Mouse (Mus musculus) limb, embryonic 10.5 days (tissue): ENCODE results near the gene Hspb8. TPM values are rescaled to one million over a fixed set of nuclear protein-coding genes. Genes with fewer than 3 reads are reported as not detected.
A peak's percentile ranks its signal among the peaks of the same experiment; 100 is the strongest.

Experiments
- DNase-seq: peaks from one replicate; pipeline ENCODE4 v3.0.0-alpha.2; 2017; ENCODE audit warnings: low spot score
- H3K27ac ChIP-seq: fragments of 300-500 bp; sonication (generic); 2 replicates; pipeline ENCODE4 v1.5.1; 2016; ENCODE audit warnings: mild to moderate bottlenecking
- H3K27me3 ChIP-seq: fragments of 300-500 bp; sonication (generic); 2 replicates; pipeline ENCODE4 v1.6.1; 2016; ENCODE audit warnings: low read depth, mild to moderate bottlenecking; ENCODE audit not compliant: poor library complexity, severe bottlenecking
- H3K36me3 ChIP-seq: fragments of 300-500 bp; sonication (generic); 2 replicates; pipeline ENCODE4 v1.6.1; 2016; ENCODE audit warnings: mild to moderate bottlenecking, moderate library complexity
- H3K4me1 ChIP-seq: fragments of 300-500 bp; sonication (generic); 2 replicates; pipeline ENCODE4 v1.6.1; 2016
- H3K4me3 ChIP-seq: fragments of 300-500 bp; sonication (generic); 2 replicates; pipeline ENCODE4 v1.5.1; 2016; ENCODE audit warnings: mild to moderate bottlenecking, moderate library complexity
- H3K9me3 ChIP-seq: fragments of 300-500 bp; sonication (generic); replicated peaks from 2 replicates; pipeline ENCODE4 v1.6.1; 2016; ENCODE audit warnings: mild to moderate bottlenecking
- WGBS: fragments of 180-500 bp; shearing (Covaris S2); methylation state at CpG from one replicate; pipeline ENCODE4 v1.1.7; 2016; 5-methylcytosine and 5-hydroxymethylcytosine counted together
- polyA plus RNA-seq: library from polyadenylated mRNA; unstranded; fragments of >200 nt; fragmentation: Nextera tagmentation; extraction: Ambion mirVana; gene quantifications from 2 replicates; pipeline ENCODE4 v1.2.1, GENCODE M21; 2016

The Hspb8 gene
- 8.8 and 9.7 TPM in 2 replicates for polyA plus RNA-seq

GRCm38 (mm10) chr5:116422699-116423201 lies at the start of gene Hspb8:
TSS of gene Hspb8 (minus strand) at chr5:116422864.
- peak; percentile 75 for DNase-seq
- Histone ChIP-seq H3K9me3 (no peaks in the 10 kb centered on the region), H3K4me3 (peak within 1 kb of the TSS; percentile 53), H3K27ac (peak within 1 kb of the TSS; percentile 83), H3K4me1 (peaks cover 54% of the 10 kb centered on the region), H3K27me3 (peaks cover 6% of the 10 kb centered on the region; the same call in 1 of the 2 replicates), H3K36me3 (no peaks in the 10 kb centered on the region)
- 1% methylated on average over 20 of the region's 20 CpGs for WGBS

- Histone ChIP-seq H3K27ac (0 out of 2 replicates have a peak overlapping the region, but pooled peaks have one; percentile 27), H3K36me3 (no peaks in the 10 kb centered on the region), H3K4me3 (no peak overlapping the region), H3K9me3 (no peaks in the 10 kb centered on the region; the same call in 1 of the 2 replicates), H3K4me1 (peaks cover 25% of the 10 kb centered on the region), H3K27me3 (no peaks in the 10 kb centered on the region; the same call in 1 of the 2 replicates)
- DNase-seq, result peak; percentile 43
- 44% methylated on average over 11 of the region's 11 CpGs for WGBS
Measured at GRCm38 (mm10) chr5:116461354-116462042, 38.8 kb upstream of the Hspb8 start.

- peaks cover 25% of the 10 kb centered on the region for H3K4me1 ChIP-seq
- no peaks in the 10 kb centered on the region for H3K36me3 ChIP-seq
- H3K9me3 ChIP-seq, result no peaks in the 10 kb centered on the region
- no peak for DNase-seq
- no peak overlapping the region for H3K27ac ChIP-seq
- no peak overlapping the region for H3K4me3 ChIP-seq
- H3K27me3 ChIP-seq, result peaks cover under 1% of the 10 kb centered on the region
- 74% methylated on average over 2 of the region's 2 CpGs for WGBS
Measured at GRCm38 (mm10) chr5:116459970-116460369, 37.3 kb upstream of the Hspb8 start.

DNA sequence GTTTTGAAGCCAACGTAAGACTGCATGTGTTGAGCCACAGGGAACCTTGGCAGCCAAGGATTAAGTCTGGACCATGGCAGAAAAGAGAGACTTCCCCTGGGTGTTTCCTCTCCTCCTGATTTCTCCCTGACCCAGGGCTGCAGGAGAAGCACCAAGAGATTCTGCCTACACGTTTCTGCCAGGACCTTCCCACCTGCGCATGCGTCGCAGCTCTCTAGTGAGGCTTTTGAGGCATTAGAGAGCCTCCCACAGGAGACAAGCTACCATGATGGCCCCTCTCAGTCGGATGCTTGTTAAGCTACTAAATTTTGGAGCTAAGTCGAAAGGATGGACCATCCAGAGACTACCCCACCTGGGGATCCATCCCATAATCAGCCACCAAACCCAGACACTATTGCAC lies 35.1 kb upstream of the Hspb8 start:
- 87% methylated on average over 7 of the region's 7 CpGs for WGBS
- H3K9me3 ChIP-seq, result no peaks in the 10 kb centered on the region
- DNase-seq, result no peak
- no peak overlapping the region for H3K4me3 ChIP-seq
- H3K27ac ChIP-seq, result no peak overlapping the region
- H3K27me3 ChIP-seq, result peaks cover 7% of the 10 kb centered on the region
- no peaks in the 10 kb centered on the region for H3K36me3 ChIP-seq
- H3K4me1 ChIP-seq, result peaks cover 30% of the 10 kb centered on the region

DNA sequence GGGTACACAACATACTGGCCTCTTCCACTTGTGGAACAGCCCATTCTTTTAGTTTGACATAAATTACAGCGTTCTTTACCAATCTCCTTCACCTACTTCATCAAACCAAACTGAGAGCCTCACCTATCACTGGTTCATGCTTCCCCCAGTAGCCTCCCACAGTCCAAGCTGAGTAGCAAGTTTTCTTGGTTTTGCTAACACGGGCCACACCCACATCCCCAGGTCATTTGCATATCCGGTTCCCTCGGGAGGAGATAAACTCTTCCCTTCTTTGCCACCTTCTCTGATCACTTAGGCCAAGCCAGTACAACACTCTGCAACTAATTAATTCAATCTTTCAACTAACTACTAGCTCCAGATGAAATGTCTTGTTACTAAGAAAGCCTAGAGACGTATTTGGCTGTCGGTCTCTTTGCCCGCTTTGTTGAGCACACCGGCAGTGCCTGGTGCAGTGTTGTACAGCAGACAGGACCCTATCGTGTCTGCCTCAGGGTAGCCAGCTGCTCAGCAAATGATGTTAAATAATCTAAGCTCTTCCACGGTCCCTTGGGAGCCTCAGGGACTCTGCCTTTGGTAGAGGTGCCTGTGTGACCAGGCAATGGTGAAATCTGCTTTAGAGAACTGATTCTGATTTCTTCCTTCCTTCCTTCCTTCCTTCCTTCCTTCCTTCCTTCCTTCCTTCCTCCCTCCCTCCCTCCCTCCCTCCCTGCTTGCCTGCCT lies 34.3 kb upstream of the Hspb8 start:
- H3K36me3 ChIP-seq, result no peaks in the 10 kb centered on the region
- no peak overlapping the region for H3K27ac ChIP-seq
- WGBS, result 35% methylated on average over 10 of the region's 10 CpGs
- H3K4me3 ChIP-seq, result no peak overlapping the region; the same call in 1 of the 2 replicates
- DNase-seq, result no peak
- H3K27me3 ChIP-seq, result peaks cover 7% of the 10 kb centered on the region
- no peaks in the 10 kb centered on the region for H3K9me3 ChIP-seq
- peaks cover 26% of the 10 kb centered on the region for H3K4me1 ChIP-seq

- DNase-seq, result peak; percentile 76
- Histone ChIP-seq H3K27ac (no peak overlapping the region), H3K36me3 (no peaks in the 10 kb centered on the region), H3K4me3 (peak overlapping the region; percentile 43), H3K27me3 (peaks cover 20% of the 10 kb centered on the region), H3K9me3 (no peaks in the 10 kb centered on the region), H3K4me1 (peaks cover 20% of the 10 kb centered on the region)
- WGBS, result 7% methylated on average over 27 of the region's 27 CpGs
Measured at GRCm38 (mm10) chr5:116453401-116453851, 30.8 kb upstream of the Hspb8 start.

DNA sequence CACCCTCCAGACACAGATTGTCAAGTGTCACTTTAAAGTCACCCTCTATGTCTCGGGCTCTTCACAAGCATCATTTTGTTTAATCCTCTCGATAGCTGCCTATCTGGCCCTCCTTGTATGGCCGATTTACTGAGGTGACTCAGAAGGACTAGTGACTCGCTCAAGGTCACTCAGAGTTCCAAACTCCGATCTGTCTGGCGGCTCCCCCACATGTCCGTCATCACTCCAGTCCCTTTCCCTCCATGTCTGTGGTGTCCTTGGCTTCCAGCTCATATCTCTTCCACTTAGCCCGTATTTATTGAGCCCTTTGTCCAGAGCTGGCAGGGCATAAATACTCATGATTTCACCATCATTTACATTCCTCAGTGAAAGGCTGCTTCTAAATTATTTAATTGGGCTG lies 28.2 kb upstream of the Hspb8 start:
- no peaks in the 10 kb centered on the region for H3K36me3 ChIP-seq
- WGBS, result 89% methylated on average over 8 of the region's 8 CpGs
- no peak for DNase-seq
- no peak overlapping the region for H3K4me3 ChIP-seq
- H3K27me3 ChIP-seq, result peaks cover 43% of the 10 kb centered on the region
- no peaks in the 10 kb centered on the region for H3K9me3 ChIP-seq
- H3K4me1 ChIP-seq, result peaks cover 21% of the 10 kb centered on the region
- no peak overlapping the region for H3K27ac ChIP-seq

DNA sequence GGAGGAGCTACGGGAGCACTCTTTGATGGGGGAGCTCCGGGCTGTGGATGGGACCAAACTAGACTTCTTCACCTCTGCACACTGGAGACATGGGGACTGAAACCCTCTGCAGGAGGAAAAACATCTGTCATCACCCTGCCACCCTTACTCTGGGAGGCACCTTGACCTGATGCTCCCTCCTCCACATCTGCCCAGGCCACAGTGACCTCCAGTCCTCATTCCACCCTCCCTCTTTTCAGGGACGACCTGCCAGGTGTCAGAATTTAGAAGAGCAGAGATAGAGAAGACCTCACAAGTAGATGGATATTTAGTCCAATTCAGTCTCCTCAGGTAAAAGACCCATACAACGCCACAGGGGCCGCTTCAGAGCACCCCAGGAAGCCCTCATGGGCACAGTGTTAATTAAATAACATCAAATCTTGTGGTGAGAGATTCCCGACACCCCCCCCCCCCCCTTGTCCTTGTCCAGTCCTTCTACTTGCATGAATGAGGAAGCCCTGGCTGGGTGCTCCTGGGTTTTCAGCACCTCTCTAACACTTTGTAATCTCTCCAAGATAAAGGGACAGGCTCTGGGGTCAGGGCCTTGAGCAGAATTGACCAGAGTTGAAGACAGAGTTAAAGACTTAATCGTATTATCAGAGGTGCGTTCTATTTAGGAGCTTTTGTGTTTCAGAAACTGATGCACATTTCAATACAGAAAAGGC lies 27.0 kb upstream of the Hspb8 start:
- DNase-seq, result no peak
- Histone ChIP-seq H3K4me1 (peaks cover 21% of the 10 kb centered on the region), H3K27ac (no peak overlapping the region), H3K9me3 (no peaks in the 10 kb centered on the region), H3K27me3 (peaks cover 45% of the 10 kb centered on the region), H3K4me3 (no peak overlapping the region), H3K36me3 (no peaks in the 10 kb centered on the region)
- 58% methylated on average over 8 of the region's 8 CpGs for WGBS

GRCm38 (mm10) chr5:116448409-116449191 lies 25.9 kb upstream of the Hspb8 start:
- Histone ChIP-seq H3K9me3 (no peaks in the 10 kb centered on the region), H3K27ac (no peak overlapping the region), H3K36me3 (no peaks in the 10 kb centered on the region), H3K4me1 (peaks cover 20% of the 10 kb centered on the region), H3K27me3 (peaks cover 52% of the 10 kb centered on the region), H3K4me3 (no peak overlapping the region)
- 11% methylated on average over 11 of the region's 11 CpGs for WGBS
- no peak for DNase-seq

DNA sequence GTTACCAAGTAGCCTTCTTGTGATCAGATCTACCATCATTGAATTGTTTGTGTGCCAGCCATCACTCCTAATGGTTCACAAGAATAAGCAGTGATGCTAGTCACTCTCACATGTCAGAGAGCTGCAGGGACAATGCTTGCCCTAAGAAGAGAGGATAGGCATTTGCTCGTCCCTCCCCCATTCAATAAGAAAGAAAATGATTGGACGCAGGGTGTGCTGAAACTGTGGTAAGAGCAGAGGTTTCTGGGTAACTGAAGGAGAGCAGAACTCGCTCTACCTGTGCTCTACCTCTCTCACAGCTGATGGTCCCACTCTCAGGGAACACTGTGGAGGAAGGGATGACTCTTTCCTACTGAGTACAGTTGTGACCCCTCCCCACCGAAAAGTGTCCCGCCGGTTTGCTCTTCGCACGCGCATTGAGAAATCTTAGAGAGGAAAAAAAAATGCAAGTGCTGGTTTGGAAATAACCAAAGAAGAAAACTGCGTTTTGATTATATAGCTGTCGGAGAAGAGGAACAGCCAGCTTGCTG lies 25.2 kb upstream of the Hspb8 start:
- H3K4me1 ChIP-seq, result peaks cover 16% of the 10 kb centered on the region
- H3K27ac ChIP-seq, result no peak overlapping the region
- 50% methylated on average over 11 of the region's 11 CpGs for WGBS
- DNase-seq, result no peak
- peaks cover 57% of the 10 kb centered on the region for H3K27me3 ChIP-seq
- peak overlapping the region; percentile 17; the same call in 1 of the 2 replicates for H3K4me3 ChIP-seq
- H3K36me3 ChIP-seq, result no peaks in the 10 kb centered on the region
- H3K9me3 ChIP-seq, result no peaks in the 10 kb centered on the region

- H3K4me3 ChIP-seq, result no peak overlapping the region
- H3K9me3 ChIP-seq, result no peaks in the 10 kb centered on the region
- WGBS, result 50% methylated on average over 23 of the region's 23 CpGs
- H3K27me3 ChIP-seq, result peaks cover 57% of the 10 kb centered on the region
- H3K4me1 ChIP-seq, result peaks cover 16% of the 10 kb centered on the region
- DNase-seq, result no peak
- no peak overlapping the region for H3K27ac ChIP-seq
- no peaks in the 10 kb centered on the region for H3K36me3 ChIP-seq
Measured at GRCm38 (mm10) chr5:116446552-116446951, 23.9 kb upstream of the Hspb8 start.
